Mouse (Mus musculus) thymus, adult 2 months (tissue): ENCODE results near the gene Galr3. TPM values are rescaled to one million over a fixed set of nuclear protein-coding genes. Genes with fewer than 3 reads are reported as not detected.

Experiments
- DNase-seq: peaks from one replicate; pipeline ENCODE4 v3.0.0; 2021
- H3K27ac ChIP-seq: fragments of 200-500 bp; 2 replicates; pipeline ENCODE4 v1.5.1; 2012; ENCODE audit warnings: low read length, control low read depth; ENCODE audit not compliant: control insufficient read depth, insufficient read depth
- H3K27me3 ChIP-seq: fragments of 200-500 bp; 2 replicates; pipeline ENCODE4 v1.6.1; 2012; ENCODE audit warnings: mild to moderate bottlenecking, low read length, moderate library complexity, mixed read lengths; ENCODE audit not compliant: control insufficient read depth, insufficient read depth
- H3K36me3 ChIP-seq: fragments of 200-500 bp; 2 replicates; pipeline ENCODE4 v1.6.1; 2012; ENCODE audit warnings: mild to moderate bottlenecking, low read length, moderate library complexity; ENCODE audit not compliant: control insufficient read depth, insufficient read depth
- H3K4me1 ChIP-seq: fragments of 200-500 bp; replicated peaks from 2 replicates; pipeline ENCODE4 v1.6.1; 2012; ENCODE audit warnings: low read length; ENCODE audit not compliant: control insufficient read depth, insufficient read depth
- H3K4me3 ChIP-seq: fragments of 200-500 bp; 2 replicates; pipeline ENCODE4 v1.5.1; 2012; ENCODE audit warnings: mild to moderate bottlenecking, low read length, control low read depth, moderate library complexity; ENCODE audit not compliant: control insufficient read depth, insufficient read depth
- CTCF ChIP-seq: fragments of 200-500 bp; IDR thresholded peaks from 2 replicates; pipeline ENCODE4 v1.5.1; 2012; ENCODE audit warnings: mild to moderate bottlenecking, control low read depth, low read length, moderate library complexity, borderline replicate concordance; ENCODE audit not compliant: control insufficient read depth, poor library complexity, insufficient read depth; ENCODE audit errors: extremely low read depth
- POLR2A ChIP-seq: fragments of 200-500 bp; IDR thresholded peaks from 2 replicates; pipeline ENCODE4 v1.6.1; 2012; ENCODE audit warnings: mild to moderate bottlenecking, low read length, control low read depth, moderate library complexity; ENCODE audit not compliant: control insufficient read depth, poor library complexity, insufficient read depth; ENCODE audit errors: extremely low read depth
- WGBS: fragments of 180-500 bp; shearing (Covaris S2); methylation state at CpG from one replicate; pipeline ENCODE4 v1.1.7; 2018; 5-methylcytosine and 5-hydroxymethylcytosine counted together
- polyA plus RNA-seq: library from polyadenylated mRNA; depleted of rRNA; stranded (reverse); fragments of >200 nt; gene quantifications from 2 replicates; pipeline ENCODE4 v1.2.3, GENCODE M21; 2012

Galr3 gene
- polyA plus RNA-seq, 1 experiment = 0.71 TPM

DNA sequence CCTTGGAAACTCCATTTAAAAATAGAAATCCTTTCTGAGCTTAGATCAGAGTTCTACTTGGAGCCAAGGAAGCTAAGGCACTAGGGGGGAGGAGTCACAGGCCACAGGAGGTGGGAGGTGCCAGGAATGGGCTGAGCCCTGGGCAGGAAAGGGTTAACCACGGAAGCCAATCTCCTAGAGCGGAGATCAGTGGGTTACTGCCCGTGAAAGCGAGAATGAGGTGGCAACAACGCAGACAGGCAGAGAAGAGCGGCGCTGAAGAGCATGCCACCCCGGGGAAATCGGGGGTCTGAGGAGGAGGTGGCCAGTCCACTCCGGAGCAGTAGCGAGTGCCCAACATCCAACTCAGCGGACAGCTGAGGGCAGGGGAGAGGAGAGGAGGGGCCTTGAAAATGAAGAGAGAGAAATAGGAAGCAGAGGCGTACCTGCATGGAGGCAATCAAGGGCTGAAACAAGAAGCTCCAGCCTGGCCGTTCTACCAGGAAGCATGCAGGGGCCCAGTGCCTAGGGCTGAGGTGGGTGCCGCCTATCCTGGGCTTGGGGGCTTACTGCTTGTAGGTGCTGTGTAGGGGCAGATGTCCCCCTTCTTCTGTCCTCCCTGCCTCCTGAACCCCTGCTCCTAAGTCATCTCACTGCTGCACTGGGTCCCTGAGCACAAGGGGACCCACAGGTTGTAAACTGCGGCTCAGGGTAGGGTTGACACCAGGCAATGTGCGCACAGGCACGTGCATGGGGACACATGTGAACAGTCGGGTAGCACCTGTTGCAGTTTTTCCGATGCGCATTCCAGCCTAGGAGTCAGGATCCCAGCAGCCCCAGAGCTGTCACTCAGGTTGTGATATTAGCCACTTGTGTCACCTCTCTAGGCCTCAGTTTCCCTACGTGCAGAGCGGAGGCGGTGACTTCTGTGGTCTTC, 926 bp upstream of the Galr3 start:
- TF ChIP-seq POLR2A (no peak), CTCF (no peak)

DNA sequence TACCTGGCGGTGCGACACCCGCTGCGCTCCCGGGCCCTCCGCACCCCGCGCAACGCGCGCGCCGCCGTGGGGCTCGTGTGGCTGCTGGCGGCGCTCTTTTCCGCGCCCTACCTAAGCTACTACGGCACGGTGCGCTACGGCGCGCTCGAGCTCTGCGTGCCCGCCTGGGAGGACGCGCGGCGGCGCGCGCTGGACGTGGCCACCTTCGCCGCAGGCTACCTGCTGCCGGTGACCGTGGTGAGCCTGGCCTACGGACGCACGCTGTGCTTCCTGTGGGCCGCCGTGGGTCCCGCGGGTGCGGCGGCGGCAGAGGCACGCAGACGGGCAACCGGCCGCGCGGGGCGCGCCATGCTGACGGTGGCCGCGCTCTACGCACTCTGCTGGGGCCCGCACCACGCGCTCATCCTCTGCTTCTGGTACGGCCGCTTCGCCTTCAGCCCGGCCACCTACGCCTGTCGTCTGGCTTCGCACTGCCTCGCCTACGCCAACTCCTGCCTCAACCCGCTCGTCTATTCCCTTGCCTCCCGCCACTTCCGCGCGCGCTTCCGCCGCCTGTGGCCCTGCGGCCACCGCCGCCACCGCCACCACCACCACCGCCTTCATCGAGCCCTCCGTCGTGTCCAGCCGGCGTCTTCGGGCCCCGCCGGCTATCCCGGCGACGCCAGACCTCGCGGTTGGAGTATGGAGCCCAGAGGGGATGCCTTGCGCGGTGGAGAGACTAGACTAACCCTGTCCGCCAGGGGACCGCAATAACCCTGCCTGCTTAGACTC, 1.2 kb downstream of the Galr3 start:
- TF ChIP-seq POLR2A = no peak
- no peak for TF ChIP-seq CTCF
- Histone ChIP-seq H3K27me3 (peaks cover 12% of the 10 kb centered on the region), H3K36me3 (no peaks in the 10 kb centered on the region), H3K4me3 (peak overlapping the region; percentile 31), H3K4me1 (peaks cover 18% of the 10 kb centered on the region), H3K27ac (no peak overlapping the region)
- DNase-seq = no peak
- WGBS = 2% methylated on average over 105 of the region's 105 CpGs

More for the DNA sequence above, 926 bp upstream of the Galr3 start:
- WGBS = 7% methylated on average over 24 of the region's 24 CpGs
- Histone ChIP-seq H3K27ac (no peak overlapping the region), H3K4me1 (peaks cover 19% of the 10 kb centered on the region), H3K27me3 (peaks cover 12% of the 10 kb centered on the region), H3K4me3 (peak overlapping the region; percentile 5; the same call in 1 of the 2 replicates), H3K36me3 (no peaks in the 10 kb centered on the region)
- DNase-seq = no peak

- H3K36me3 ChIP-seq = no peaks in the 10 kb centered on the region
- H3K27me3 ChIP-seq = peaks cover 12% of the 10 kb centered on the region
- WGBS = 66% methylated on average over 4 of the region's 4 CpGs
- H3K27ac ChIP-seq = no peak overlapping the region
- no peak for TF ChIP-seq POLR2A
- no peak for TF ChIP-seq CTCF
- no peak for DNase-seq
- H3K4me3 ChIP-seq = no peak overlapping the region
- H3K4me1 ChIP-seq = peaks cover 15% of the 10 kb centered on the region
Measured at GRCm38 (mm10) chr15:79044837-79045236, 3.2 kb downstream of the Galr3 start.

- Histone ChIP-seq H3K27me3 (no peaks in the 10 kb centered on the region; the same call in 1 of the 2 replicates), H3K4me1 (0 out of 2 replicates have a peak, but pooled peaks cover under 1% of the 10 kb centered on the region), H3K36me3 (peaks cover 6% of the 10 kb centered on the region), H3K4me3 (no peak overlapping the region), H3K27ac (no peak overlapping the region)
- 84% methylated on average over 4 of the region's 4 CpGs for WGBS
- no peak for TF ChIP-seq POLR2A
- TF ChIP-seq CTCF = no peak
- DNase-seq = no peak
Measured at GRCm38 (mm10) chr15:79048186-79048585, 6.5 kb downstream of the Galr3 start.

- 96% methylated on average over 9 of the region's 9 CpGs for WGBS
Measured at GRCm38 (mm10) chr15:79050160-79050845, 8.6 kb downstream of the Galr3 start.

DNA sequence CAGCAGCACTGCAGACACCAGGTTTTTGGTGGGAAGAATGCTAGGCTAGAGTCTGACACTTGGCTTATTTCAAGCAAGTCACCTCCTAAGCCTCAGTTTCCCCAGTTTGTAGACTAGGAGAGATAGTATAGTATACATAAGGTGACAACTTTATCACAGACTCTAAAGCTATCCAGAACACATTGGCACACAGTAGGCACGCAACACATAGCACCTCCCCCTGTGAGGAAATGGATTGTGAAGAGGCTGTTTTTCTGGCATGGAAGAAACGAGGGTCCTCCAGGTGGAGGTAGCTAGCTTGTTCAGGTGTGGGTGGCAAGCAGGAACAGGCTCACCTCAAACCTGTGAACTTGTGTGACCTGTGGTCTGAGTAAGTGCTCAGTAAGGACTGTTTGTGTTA, 9.3 kb downstream of the Galr3 start:
- Histone ChIP-seq H3K4me1 (no peaks in the 10 kb centered on the region), H3K4me3 (no peak overlapping the region), H3K27me3 (no peaks in the 10 kb centered on the region), H3K36me3 (peaks cover 32% of the 10 kb centered on the region), H3K27ac (no peak overlapping the region)
- no peak for TF ChIP-seq POLR2A
- TF ChIP-seq CTCF = no peak
- no peak for DNase-seq
- WGBS = 69% methylated on average over 2 of the region's 2 CpGs

More at GRCm38 (mm10) chr15:79050160-79050845, 8.6 kb downstream of the Galr3 start:
- Histone ChIP-seq H3K27ac (no peak overlapping the region), H3K27me3 (no peaks in the 10 kb centered on the region), H3K4me3 (no peak overlapping the region), H3K4me1 (no peaks in the 10 kb centered on the region), H3K36me3 (peaks cover 26% of the 10 kb centered on the region)
- TF ChIP-seq POLR2A = no peak
- TF ChIP-seq CTCF = no peak
- no peak for DNase-seq
